Mouse (Mus musculus): ENCODE data around the gene Tpm1.

GRCm38 (mm10) chr9:67035957-67036451 is 13.2 kb downstream of the Tpm1 start:
- TF ChIP-seq EP300 (IDR thresholded peaks at IDR 0.05) (peak; percentile 49), CTCF (IDR thresholded peaks at IDR 0.05) (no peak)
